Mouse (Mus musculus) stomach, postnatal 0 days (tissue): ENCODE results near the gene Zkscan17.

Experiments used
- CTCF ChIP-seq: IDR thresholded peaks from 2 replicates; pipeline ENCODE4 v1.5.1; 2016; ENCODE audit warnings: antibody characterized with exemption, low read depth, mild to moderate bottlenecking, moderate library complexity
- EP300 ChIP-seq: optimal IDR thresholded peaks from 2 replicates; pipeline ENCODE3; 2016; ENCODE audit warnings: antibody characterized with exemption

DNA sequence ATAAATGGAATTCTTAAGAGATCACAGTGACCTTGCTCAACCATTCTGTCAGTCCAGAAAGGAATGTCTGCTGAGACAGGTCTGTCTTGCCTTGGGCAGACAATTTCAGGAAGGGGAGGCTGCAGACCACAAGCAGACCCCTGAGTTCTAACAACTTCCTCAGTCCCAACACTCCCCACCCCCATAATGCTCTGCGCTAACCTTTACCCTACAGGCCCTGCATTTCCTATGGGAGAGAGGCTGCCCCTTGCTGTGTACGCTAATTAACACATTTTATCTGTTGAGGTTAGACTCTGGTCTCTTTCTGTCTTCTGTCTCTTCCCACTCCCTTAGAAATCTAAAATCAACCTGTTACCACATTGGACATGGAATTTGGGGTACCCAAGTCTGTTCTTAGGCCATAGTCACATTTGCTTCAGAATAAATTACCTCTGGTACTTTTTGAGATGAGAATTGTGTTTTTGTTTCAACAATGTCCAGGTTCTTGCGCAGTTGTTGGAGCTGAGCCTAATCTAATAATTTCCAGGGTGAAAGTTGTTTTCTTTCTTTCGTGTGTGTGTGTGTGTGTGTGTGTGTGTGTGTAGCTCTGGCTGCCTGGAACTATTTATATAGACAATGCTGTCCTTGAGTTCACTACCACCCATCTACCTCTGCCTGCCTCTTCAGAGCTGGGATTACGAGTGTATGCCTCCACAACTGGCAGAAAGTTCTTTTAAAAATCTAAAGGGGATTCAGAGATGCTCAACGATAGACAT lies 6.6 kb downstream of the Zkscan17 start:
- TF ChIP-seq EP300 (no peak), CTCF (no peak)
